Mouse (Mus musculus): Measurements from ENCODE around the gene Ldb3.

Ldb3 gene

GRCm38 (mm10) chr14:34561647-34562046, 26.8 kb downstream of the Ldb3 start:
- no peak for DNase-seq (ENCODE audit: extremely low spot score, low read depth, low spot score)

GRCm38 (mm10) chr14:34558947-34559346, 29.5 kb downstream of the Ldb3 start:
- no peak for DNase-seq (ENCODE audit: extremely low spot score, low read depth, low spot score)

- DNase-seq (ENCODE audit: extremely low spot score, low read depth, low spot score) = no peak
Observed at GRCm38 (mm10) chr14:34555211-34555610, 33.3 kb downstream of the Ldb3 start.

- no peak for DNase-seq (ENCODE audit: extremely low spot score, low read depth, low spot score)
Observed at GRCm38 (mm10) chr14:34554047-34554446, 34.4 kb downstream of the Ldb3 start.

- no peak for DNase-seq (ENCODE audit: extremely low spot score, low read depth, low spot score)
Observed at GRCm38 (mm10) chr14:34553470-34553869, 35.0 kb downstream of the Ldb3 start.

- no peak for DNase-seq (ENCODE audit: extremely low spot score, low read depth, low spot score)
Observed at GRCm38 (mm10) chr14:34552226-34552625, 36.3 kb downstream of the Ldb3 start.

- no peak for DNase-seq (ENCODE audit: extremely low spot score, low read depth, low spot score)
Observed at GRCm38 (mm10) chr14:34549004-34549671, 39.3 kb downstream of the Ldb3 start.

GRCm38 (mm10) chr14:34548391-34549001, 40.0 kb downstream of the Ldb3 start:
- DNase-seq (ENCODE audit: extremely low spot score, low read depth, low spot score) = peak; percentile 60

- no peak for DNase-seq (ENCODE audit: extremely low spot score, low read depth, low spot score)
Observed at GRCm38 (mm10) chr14:34544545-34544944, 43.9 kb downstream of the Ldb3 start.

GRCm38 (mm10) chr14:34544001-34544400, 44.5 kb downstream of the Ldb3 start:
- no peak for DNase-seq (ENCODE audit: extremely low spot score, low read depth, low spot score)

GRCm38 (mm10) chr14:34543596-34543995, 44.9 kb downstream of the Ldb3 start:
- DNase-seq (ENCODE audit: extremely low spot score, low read depth, low spot score) = no peak

GRCm38 (mm10) chr14:34541896-34542295, 46.6 kb downstream of the Ldb3 start:
- no peak for DNase-seq (ENCODE audit: extremely low spot score, low read depth, low spot score)

- DNase-seq (ENCODE audit: extremely low spot score, low read depth, low spot score) = no peak
Observed at GRCm38 (mm10) chr14:34540685-34541162, 47.8 kb downstream of the Ldb3 start.

GRCm38 (mm10) chr14:34535883-34536282, 52.6 kb downstream of the Ldb3 start:
- DNase-seq (ENCODE audit: extremely low spot score, low read depth, low spot score) = no peak

GRCm38 (mm10) chr14:34533537-34533936, 54.9 kb downstream of the Ldb3 start:
- DNase-seq (ENCODE audit: extremely low spot score, low read depth, low spot score) = no peak

- DNase-seq (ENCODE audit: extremely low spot score, low read depth, low spot score) = no peak
Observed at GRCm38 (mm10) chr14:34532536-34532935, 55.9 kb downstream of the Ldb3 start.

- no peak for DNase-seq (ENCODE audit: extremely low spot score, low read depth, low spot score)
Observed at GRCm38 (mm10) chr14:34528804-34529203, 59.7 kb downstream of the Ldb3 start.

- no peak for DNase-seq (ENCODE audit: extremely low spot score, low read depth, low spot score)
Observed at GRCm38 (mm10) chr14:34522701-34523100, 65.8 kb downstream of the Ldb3 start, which contains the start of gene 9230112D13Rik. TSS of gene 9230112D13Rik (minus strand) at chr14:34522801.

- DNase-seq (ENCODE audit: extremely low spot score, low read depth, low spot score) = no peak
Observed at GRCm38 (mm10) chr14:34517959-34518544, 70.4 kb downstream of the Ldb3 start.

- no peak for DNase-seq (ENCODE audit: extremely low spot score, low read depth, low spot score)
Observed at GRCm38 (mm10) chr14:34516960-34517577, 71.4 kb downstream of the Ldb3 start.

GRCm38 (mm10) chr14:34515860-34516259, 72.6 kb downstream of the Ldb3 start:
- no peak for DNase-seq (ENCODE audit: extremely low spot score, low read depth, low spot score)

- DNase-seq (ENCODE audit: extremely low spot score, low read depth, low spot score) = no peak
Observed at GRCm38 (mm10) chr14:34514120-34514519, 74.4 kb downstream of the Ldb3 start.

Data from hindlimb bud, embryonic 11.5 days (tissue).